Mouse (Mus musculus): ENCODE data around the gene Tsku. TPM values are rescaled to one million over a fixed set of nuclear protein-coding genes. Genes with fewer than 3 reads are reported as not detected.
A peak's percentile ranks its signal among the peaks of the same experiment; 100 is the strongest.

Gene Tsku
- polyA plus RNA-seq, 1 experiment from 2014 or later: 9.4 TPM

DNA sequence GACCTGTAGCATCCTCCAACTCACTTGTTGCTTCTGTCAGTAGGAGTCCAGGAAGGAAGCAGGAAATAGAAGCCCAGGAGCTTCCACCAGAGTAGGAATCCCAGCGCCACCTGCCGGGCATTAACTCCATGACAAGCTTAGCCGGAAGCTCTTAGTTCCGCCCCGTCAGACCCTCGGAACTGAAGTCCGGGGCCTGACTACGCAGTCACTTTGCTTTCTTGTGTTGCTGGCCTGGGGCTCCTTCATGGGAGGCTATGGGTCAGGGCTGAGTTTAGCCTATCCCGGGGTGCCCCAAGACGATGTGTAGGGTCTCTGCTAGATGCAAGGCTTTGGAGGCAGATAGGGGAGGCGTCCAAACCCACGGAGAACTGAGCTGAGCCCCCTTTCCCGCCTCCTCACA is 19.7 kb downstream of the Tsku start:
- DNase-seq (ENCODE audit: low spot score) (peak; percentile 94), ATAC-seq (replicated peaks; ENCODE audit: low FRiP score) (peak; percentile 63)
- Histone ChIP-seq H3K27me3 (ENCODE audit: control insufficient read depth, insufficient read depth, low read length) (no peaks in the 10 kb centered on the region), H3K9ac (ENCODE audit: low read length) (peak overlapping the region; percentile 41), H3K4me1 (replicated peaks; ENCODE audit: control insufficient read depth, insufficient read depth, low read length) (no peaks in the 10 kb centered on the region), H3K4me3 (ENCODE audit: low read depth, low read length) (peak overlapping the region; percentile 9; the same call in 1 of the 2 replicates), H3K27ac (ENCODE audit: low read depth, low read length) (no peak overlapping the region), H3K9me3 (ENCODE audit: control insufficient read depth, low read length) (no peaks in the 10 kb centered on the region), H3K4me2 (ENCODE audit: low read depth, low read length, severe bottlenecking) (peak overlapping the region; percentile 44), H3K36me3 (ENCODE audit: control insufficient read depth, insufficient read depth, low read length) (no peaks in the 10 kb centered on the region)
- 2% methylated on average over 13 of the region's 13 CpGs for WGBS

- Histone ChIP-seq H3K4me1 (replicated peaks; ENCODE audit: control insufficient read depth, insufficient read depth, low read length) (no peaks in the 10 kb centered on the region), H3K9me3 (ENCODE audit: control insufficient read depth, low read length) (no peaks in the 10 kb centered on the region), H3K27me3 (ENCODE audit: control insufficient read depth, insufficient read depth, low read length) (no peaks in the 10 kb centered on the region), H3K4me3 (ENCODE audit: low read depth, low read length) (no peak overlapping the region), H3K27ac (ENCODE audit: low read depth, low read length) (no peak overlapping the region), H3K36me3 (ENCODE audit: control insufficient read depth, insufficient read depth, low read length) (no peaks in the 10 kb centered on the region), H3K4me2 (ENCODE audit: low read depth, low read length, severe bottlenecking) (no peak overlapping the region), H3K9ac (ENCODE audit: low read length) (no peak overlapping the region)
- WGBS: 80% methylated on average over 5 of the region's 5 CpGs
- DNase-seq (ENCODE audit: low spot score) (no peak), ATAC-seq (replicated peaks; ENCODE audit: low FRiP score) (no peak)
Observed at GRCm38 (mm10) chr7:98340343-98340742, 20.8 kb downstream of the Tsku start.

GRCm38 (mm10) chr7:98333987-98334386 is 27.1 kb downstream of the Tsku start:
- Histone ChIP-seq H3K36me3 (ENCODE audit: control insufficient read depth, insufficient read depth, low read length) (no peaks in the 10 kb centered on the region), H3K27ac (ENCODE audit: low read depth, low read length) (no peak overlapping the region), H3K9me3 (ENCODE audit: control insufficient read depth, low read length) (no peaks in the 10 kb centered on the region), H3K27me3 (ENCODE audit: control insufficient read depth, insufficient read depth, low read length) (no peaks in the 10 kb centered on the region), H3K9ac (ENCODE audit: low read length) (no peak overlapping the region), H3K4me3 (ENCODE audit: low read depth, low read length) (no peak overlapping the region), H3K4me2 (ENCODE audit: low read depth, low read length, severe bottlenecking) (no peak overlapping the region), H3K4me1 (replicated peaks; ENCODE audit: control insufficient read depth, insufficient read depth, low read length) (no peaks in the 10 kb centered on the region)
- 78% methylated on average over 3 of the region's 3 CpGs for WGBS
- DNase-seq (ENCODE audit: low spot score): no peak
- ATAC-seq (replicated peaks; ENCODE audit: low FRiP score): no peak

DNA sequence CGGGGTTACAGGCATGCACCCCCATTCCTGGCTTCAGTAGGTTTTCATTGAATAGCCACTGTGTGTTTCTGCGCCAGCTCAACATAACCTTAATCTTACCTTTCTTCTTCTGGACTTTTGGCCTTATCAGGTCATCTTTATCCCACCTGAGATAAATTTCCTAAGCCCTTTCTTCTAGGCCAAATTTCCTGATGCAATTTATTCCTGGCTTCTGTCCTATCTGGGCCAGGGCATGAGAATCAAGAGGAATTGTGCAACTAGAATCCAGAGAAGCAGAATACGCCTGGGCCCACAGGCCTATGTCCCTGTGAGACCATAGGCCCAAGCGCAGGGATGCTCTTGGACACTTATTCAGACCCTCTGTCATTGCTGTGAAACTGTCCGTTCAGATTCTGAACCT is 27.6 kb downstream of the Tsku start:
- WGBS: 91% methylated on average over 5 of the region's 5 CpGs
- Histone ChIP-seq H3K9me3 (ENCODE audit: control insufficient read depth, low read length) (no peaks in the 10 kb centered on the region), H3K4me3 (ENCODE audit: low read depth, low read length) (no peak overlapping the region), H3K36me3 (ENCODE audit: control insufficient read depth, insufficient read depth, low read length) (no peaks in the 10 kb centered on the region), H3K4me2 (ENCODE audit: low read depth, low read length, severe bottlenecking) (no peak overlapping the region), H3K27ac (ENCODE audit: low read depth, low read length) (no peak overlapping the region), H3K27me3 (ENCODE audit: control insufficient read depth, insufficient read depth, low read length) (no peaks in the 10 kb centered on the region), H3K9ac (ENCODE audit: low read length) (no peak overlapping the region), H3K4me1 (replicated peaks; ENCODE audit: control insufficient read depth, insufficient read depth, low read length) (no peaks in the 10 kb centered on the region)
- ATAC-seq (replicated peaks; ENCODE audit: low FRiP score) (no peak), DNase-seq (ENCODE audit: low spot score) (no peak)

DNA sequence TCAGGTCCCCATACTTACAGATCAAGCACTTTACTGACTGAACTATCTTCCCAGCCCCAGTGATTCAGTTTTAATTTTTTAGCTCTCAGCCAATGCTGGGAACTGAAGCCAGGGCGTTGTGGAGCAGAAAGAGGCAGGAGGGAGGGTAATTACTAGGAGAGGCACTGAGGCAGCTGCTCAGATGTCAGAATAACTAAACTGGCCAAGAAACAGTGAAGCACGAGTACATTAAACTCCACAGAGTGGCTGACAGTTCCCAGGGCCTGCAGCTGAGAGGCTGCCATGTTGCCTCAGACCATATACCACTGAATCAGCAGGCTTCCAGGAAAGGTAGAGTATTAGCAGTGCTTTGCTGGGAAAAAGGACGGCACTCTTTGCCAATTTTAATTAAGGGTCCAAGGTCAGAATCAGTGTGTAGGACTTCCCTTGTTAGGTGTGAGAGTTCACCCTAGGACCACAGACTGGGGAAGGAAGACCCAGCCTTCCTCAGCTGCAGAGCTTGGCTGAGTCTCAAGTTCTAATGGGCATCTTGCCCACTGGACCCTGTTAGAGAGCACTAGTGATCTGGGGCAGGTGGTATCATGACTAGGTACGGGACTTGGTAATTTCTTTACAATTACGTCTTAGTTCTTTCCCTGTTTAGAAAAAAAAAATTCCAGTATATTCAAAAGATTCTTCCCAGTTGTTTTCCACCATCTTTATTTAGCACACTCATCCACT is 28.3 kb downstream of the Tsku start:
- Histone ChIP-seq H3K27ac (ENCODE audit: low read depth, low read length) (no peak overlapping the region), H3K4me3 (ENCODE audit: low read depth, low read length) (no peak overlapping the region), H3K4me2 (ENCODE audit: low read depth, low read length, severe bottlenecking) (no peak overlapping the region), H3K27me3 (ENCODE audit: control insufficient read depth, insufficient read depth, low read length) (no peaks in the 10 kb centered on the region), H3K9me3 (ENCODE audit: control insufficient read depth, low read length) (no peaks in the 10 kb centered on the region), H3K36me3 (ENCODE audit: control insufficient read depth, insufficient read depth, low read length) (no peaks in the 10 kb centered on the region), H3K4me1 (replicated peaks; ENCODE audit: control insufficient read depth, insufficient read depth, low read length) (no peaks in the 10 kb centered on the region), H3K9ac (ENCODE audit: low read length) (no peak overlapping the region)
- no peak for DNase-seq (ENCODE audit: low spot score)
- 73% methylated on average over 5 of the region's 5 CpGs for WGBS
- ATAC-seq (replicated peaks; ENCODE audit: low FRiP score): no peak

DNA sequence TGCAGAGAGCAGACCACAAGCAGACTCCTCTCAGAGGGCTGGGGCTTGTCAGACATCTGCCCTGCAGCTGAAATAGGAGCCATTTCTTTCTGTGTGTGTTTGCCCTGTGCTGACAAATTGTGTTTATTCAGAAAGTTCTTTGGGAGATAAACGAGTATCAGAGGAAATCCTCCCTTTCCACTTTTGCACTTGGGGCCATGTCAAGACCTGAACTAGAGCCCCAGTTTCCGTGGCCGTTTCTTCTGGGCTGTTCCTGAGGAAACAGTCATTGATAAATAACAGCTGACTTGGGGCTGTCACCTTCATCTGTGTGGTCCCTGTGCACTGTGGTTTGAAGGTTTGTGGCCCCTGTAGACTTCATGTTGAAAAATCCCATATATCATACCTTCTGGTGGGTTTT is 29.2 kb downstream of the Tsku start:
- H3K27ac ChIP-seq (ENCODE audit: low read depth, low read length): no peak overlapping the region
- WGBS: 72% methylated on average over 3 of the region's 3 CpGs
- ATAC-seq (replicated peaks; ENCODE audit: low FRiP score): no peak

GRCm38 (mm10) chr7:98330375-98331002 is 30.6 kb downstream of the Tsku start:
- Histone ChIP-seq H3K27me3 (ENCODE audit: control insufficient read depth, insufficient read depth, low read length) (no peaks in the 10 kb centered on the region), H3K4me1 (replicated peaks; ENCODE audit: control insufficient read depth, insufficient read depth, low read length) (no peaks in the 10 kb centered on the region), H3K27ac (ENCODE audit: low read depth, low read length) (no peak overlapping the region), H3K36me3 (ENCODE audit: control insufficient read depth, insufficient read depth, low read length) (no peaks in the 10 kb centered on the region), H3K4me2 (ENCODE audit: low read depth, low read length, severe bottlenecking) (no peak overlapping the region), H3K9ac (ENCODE audit: low read length) (no peak overlapping the region), H3K9me3 (ENCODE audit: control insufficient read depth, low read length) (no peaks in the 10 kb centered on the region), H3K4me3 (ENCODE audit: low read depth, low read length) (no peak overlapping the region)
- WGBS: 77% methylated on average over 2 of the region's 2 CpGs
- ATAC-seq (replicated peaks; ENCODE audit: low FRiP score) (no peak), DNase-seq (ENCODE audit: low spot score) (peak; percentile 19)

More for the DNA sequence above, 29.2 kb downstream of the Tsku start:
- no peak overlapping the region for H3K9ac ChIP-seq (ENCODE audit: low read length)
- no peaks in the 10 kb centered on the region for H3K36me3 ChIP-seq (ENCODE audit: control insufficient read depth, insufficient read depth, low read length)
- H3K27me3 ChIP-seq (ENCODE audit: control insufficient read depth, insufficient read depth, low read length): no peaks in the 10 kb centered on the region
- DNase-seq (ENCODE audit: low spot score): no peak
- H3K9me3 ChIP-seq (ENCODE audit: control insufficient read depth, low read length): no peaks in the 10 kb centered on the region
- no peak overlapping the region for H3K4me3 ChIP-seq (ENCODE audit: low read depth, low read length)
- H3K4me1 ChIP-seq (replicated peaks; ENCODE audit: control insufficient read depth, insufficient read depth, low read length): no peaks in the 10 kb centered on the region
- H3K4me2 ChIP-seq (ENCODE audit: low read depth, low read length, severe bottlenecking): no peak overlapping the region

DNA sequence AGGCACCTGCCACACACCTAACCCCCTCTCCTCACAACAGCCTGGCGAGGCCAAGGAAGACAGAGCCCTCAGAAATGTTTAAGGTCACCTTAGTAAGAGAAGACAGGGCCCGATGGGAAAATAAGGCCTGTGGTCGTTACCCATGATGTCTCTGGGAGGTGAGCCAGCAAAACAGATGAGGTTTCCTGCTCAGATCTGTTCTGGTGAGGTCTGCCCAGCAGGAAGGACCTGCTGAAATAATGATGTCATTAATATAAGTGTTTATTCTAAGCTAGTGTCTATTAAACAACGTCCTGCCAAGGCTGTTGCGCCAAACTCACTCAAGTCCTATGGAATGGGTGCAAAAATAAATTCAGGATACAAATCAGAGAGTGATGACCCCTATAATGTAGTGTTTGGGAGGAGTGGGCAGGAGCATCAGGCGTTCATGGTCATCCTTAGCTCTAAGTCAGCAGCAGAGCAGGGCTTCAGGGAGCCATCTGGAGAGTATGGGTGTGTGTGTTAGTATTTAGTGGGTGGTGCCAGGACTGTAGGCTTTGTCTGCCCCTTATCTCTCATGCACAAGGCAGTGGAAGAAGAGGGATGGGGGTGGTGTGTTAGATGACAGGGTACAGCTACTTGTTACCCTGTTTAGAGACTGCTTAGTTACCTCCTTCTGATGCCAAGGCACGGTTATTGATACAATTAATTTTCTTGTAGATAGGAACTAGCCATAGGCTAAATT is 31.3 kb downstream of the Tsku start:
- Histone ChIP-seq H3K4me2 (ENCODE audit: low read depth, low read length, severe bottlenecking) (no peak overlapping the region), H3K36me3 (ENCODE audit: control insufficient read depth, insufficient read depth, low read length) (no peaks in the 10 kb centered on the region), H3K4me1 (replicated peaks; ENCODE audit: control insufficient read depth, insufficient read depth, low read length) (no peaks in the 10 kb centered on the region), H3K9me3 (ENCODE audit: control insufficient read depth, low read length) (no peaks in the 10 kb centered on the region), H3K27ac (ENCODE audit: low read depth, low read length) (no peak overlapping the region), H3K9ac (ENCODE audit: low read length) (no peak overlapping the region), H3K4me3 (ENCODE audit: low read depth, low read length) (no peak overlapping the region), H3K27me3 (ENCODE audit: control insufficient read depth, insufficient read depth, low read length) (no peaks in the 10 kb centered on the region)
- DNase-seq (ENCODE audit: low spot score): peak; percentile 42
- WGBS: 85% methylated on average over 7 of the region's 7 CpGs
- ATAC-seq (replicated peaks; ENCODE audit: low FRiP score): peak; percentile 51; the same call in 1 of the 2 replicates

Data from forebrain, embryonic 11.5 days (tissue).